Mouse (Mus musculus): Measurements from ENCODE around the gene Kirrel. TPM values are rescaled to one million over a fixed set of nuclear protein-coding genes. Genes with fewer than 3 reads are reported as not detected.

Kirrel gene
- total and polyA plus RNA-seq, 2 experiments from 2014 or later = 2.2 to 6.9 TPM

- Histone ChIP-seq H3K27me3 (ENCODE audit: insufficient read depth, low read length) (no peaks in the 10 kb centered on the region), H3K36me3 (ENCODE audit: insufficient read depth) (no peaks in the 10 kb centered on the region), H3K4me1 (ENCODE audit: insufficient read depth) (peaks cover 18% of the 10 kb centered on the region), H3K4me2 (ENCODE audit: low read depth) (no peak overlapping the region), H3K9me3 (ENCODE audit: low read length) (no peaks in the 10 kb centered on the region), H3K9ac (no peak overlapping the region), H3K27ac (ENCODE audit: low read depth, low read length) (no peak overlapping the region), H3K4me3 (ENCODE audit: low read depth, low read length) (no peak overlapping the region)
- TF ChIP-seq CTCF (IDR thresholded peaks at IDR 0.05; ENCODE audit: low read depth) = no peak
- ATAC-seq (no peak), DNase-seq (no peak)
- WGBS = 70% methylated on average over 7 of the region's 7 CpGs
Observed at GRCm38 (mm10) chr3:87159190-87159589, 15.4 kb downstream of the Kirrel start.

- DNase-seq = no peak
- H3K4me1 ChIP-seq (ENCODE audit: insufficient read depth) = peaks cover 26% of the 10 kb centered on the region
- peak overlapping the region; percentile 55; the same call in 1 of the 2 replicates for H3K27ac ChIP-seq (ENCODE audit: low read depth, low read length)
- no peak overlapping the region for H3K4me2 ChIP-seq (ENCODE audit: low read depth)
- 14% methylated on average over 12 of the region's 12 CpGs for WGBS
- H3K36me3 ChIP-seq (ENCODE audit: insufficient read depth) = no peaks in the 10 kb centered on the region
- no peaks in the 10 kb centered on the region for H3K9me3 ChIP-seq (ENCODE audit: low read length)
- H3K4me3 ChIP-seq (ENCODE audit: low read depth, low read length) = no peak overlapping the region
- no peaks in the 10 kb centered on the region for H3K27me3 ChIP-seq (ENCODE audit: insufficient read depth, low read length)
- H3K9ac ChIP-seq = no peak overlapping the region
- no peak for ATAC-seq
- no peak for TF ChIP-seq CTCF (IDR thresholded peaks at IDR 0.05; ENCODE audit: low read depth)
Observed at GRCm38 (mm10) chr3:87157767-87158291, 16.7 kb downstream of the Kirrel start.

GRCm38 (mm10) chr3:87157297-87157696 lies 17.2 kb downstream of the Kirrel start:
- Histone ChIP-seq H3K4me3 (ENCODE audit: low read depth, low read length) (no peak overlapping the region), H3K4me2 (ENCODE audit: low read depth) (no peak overlapping the region), H3K27me3 (ENCODE audit: insufficient read depth, low read length) (no peaks in the 10 kb centered on the region), H3K36me3 (ENCODE audit: insufficient read depth) (no peaks in the 10 kb centered on the region), H3K27ac (ENCODE audit: low read depth, low read length) (peak overlapping the region; percentile 55; the same call in 1 of the 2 replicates), H3K9ac (no peak overlapping the region), H3K4me1 (ENCODE audit: insufficient read depth) (peaks cover 29% of the 10 kb centered on the region), H3K9me3 (ENCODE audit: low read length) (no peaks in the 10 kb centered on the region)
- TF ChIP-seq CTCF (IDR thresholded peaks at IDR 0.05; ENCODE audit: low read depth) = no peak
- ATAC-seq (no peak), DNase-seq (no peak)
- 72% methylated on average over 6 of the region's 6 CpGs for WGBS

- Histone ChIP-seq H3K27me3 (ENCODE audit: insufficient read depth, low read length) (no peaks in the 10 kb centered on the region), H3K4me1 (ENCODE audit: insufficient read depth) (peaks cover 41% of the 10 kb centered on the region), H3K27ac (ENCODE audit: low read depth, low read length) (peak overlapping the region; percentile 81), H3K9me3 (ENCODE audit: low read length) (no peaks in the 10 kb centered on the region), H3K4me2 (ENCODE audit: low read depth) (0 out of 2 replicates have a peak overlapping the region, but pooled peaks have one; percentile 1), H3K9ac (no peak overlapping the region), H3K36me3 (ENCODE audit: insufficient read depth) (no peaks in the 10 kb centered on the region), H3K4me3 (ENCODE audit: low read depth, low read length) (no peak overlapping the region)
- 21% methylated on average over 15 of the region's 15 CpGs for WGBS
- no peak for TF ChIP-seq CTCF (IDR thresholded peaks at IDR 0.05; ENCODE audit: low read depth)
- DNase-seq = peak; percentile 66
- ATAC-seq = peak; percentile 70
Observed at GRCm38 (mm10) chr3:87154398-87155287, 19.9 kb downstream of the Kirrel start.

- Histone ChIP-seq H3K36me3 (ENCODE audit: insufficient read depth) (no peaks in the 10 kb centered on the region), H3K9ac (no peak overlapping the region), H3K4me2 (ENCODE audit: low read depth) (0 out of 2 replicates have a peak overlapping the region, but pooled peaks have one; percentile 3), H3K9me3 (ENCODE audit: low read length) (no peaks in the 10 kb centered on the region), H3K27me3 (ENCODE audit: insufficient read depth, low read length) (no peaks in the 10 kb centered on the region), H3K4me3 (ENCODE audit: low read depth, low read length) (no peak overlapping the region), H3K4me1 (ENCODE audit: insufficient read depth) (peaks cover 40% of the 10 kb centered on the region), H3K27ac (ENCODE audit: low read depth, low read length) (peak overlapping the region; percentile 62)
- TF ChIP-seq CTCF (IDR thresholded peaks at IDR 0.05; ENCODE audit: low read depth) = no peak
- ATAC-seq (no peak), DNase-seq (peak; percentile 51)
- WGBS = 24% methylated on average over 2 of the region's 2 CpGs
Observed at GRCm38 (mm10) chr3:87153038-87153437, 21.5 kb downstream of the Kirrel start.

- no peaks in the 10 kb centered on the region for H3K36me3 ChIP-seq (ENCODE audit: insufficient read depth)
- H3K9me3 ChIP-seq (ENCODE audit: low read length) = no peaks in the 10 kb centered on the region
- ATAC-seq (no peak), DNase-seq (no peak)
- H3K9ac ChIP-seq = no peak overlapping the region
- peaks cover 35% of the 10 kb centered on the region for H3K4me1 ChIP-seq (ENCODE audit: insufficient read depth)
- no peak for TF ChIP-seq CTCF (IDR thresholded peaks at IDR 0.05; ENCODE audit: low read depth)
- H3K27ac ChIP-seq (ENCODE audit: low read depth, low read length) = peak overlapping the region; percentile 21; the same call in 1 of the 2 replicates
- H3K27me3 ChIP-seq (ENCODE audit: insufficient read depth, low read length) = no peaks in the 10 kb centered on the region
- H3K4me2 ChIP-seq (ENCODE audit: low read depth) = no peak overlapping the region
- H3K4me3 ChIP-seq (ENCODE audit: low read depth, low read length) = no peak overlapping the region
- 82% methylated on average over 4 of the region's 4 CpGs for WGBS
Observed at GRCm38 (mm10) chr3:87152111-87152738, 22.3 kb downstream of the Kirrel start.

Data from forebrain, postnatal 0 days (tissue).